Mouse (Mus musculus) ES-E14 (cell line): ENCODE data around the gene Tmem156. TPM values are rescaled to one million over a fixed set of nuclear protein-coding genes. Genes with fewer than 3 reads are reported as not detected.

ENCODE experiments used
- DNase-seq: peaks from one replicate; pipeline ENCODE4 v3.0.0-alpha.2; 2013; ENCODE audit warnings: low read depth, low spot score
- H3K27ac ChIP-seq: 2 replicates; pipeline ENCODE4 v1.5.1; 2012; ENCODE audit warnings: low read depth, mild to moderate bottlenecking, low read length, moderate library complexity, mixed read lengths; ENCODE audit not compliant: poor library complexity, insufficient read depth, severe bottlenecking
- H3K36me3 ChIP-seq: 2 replicates; pipeline ENCODE4 v1.6.1; 2012; ENCODE audit warnings: mild to moderate bottlenecking, low read length, moderate library complexity, mixed read lengths; ENCODE audit not compliant: control insufficient read depth, poor library complexity, insufficient read depth, severe bottlenecking
- H3K4me1 ChIP-seq, 2 experiments: fragments of 150-350 bp in 1 of 2; sonication (generic) in 1 of 2; 2 replicates each; pipeline ENCODE4 v1.6.1; 2012; ENCODE audit warnings: low read length in 2 of 2, mild to moderate bottlenecking in 1 of 2, mixed read lengths in 1 of 2; ENCODE audit not compliant: control insufficient read depth in 2 of 2, insufficient read depth in 2 of 2, poor library complexity in 1 of 2
- H3K4me3 ChIP-seq, 2 experiments: fragments of 150-350 bp in 1 of 2; sonication (generic) in 1 of 2; 2 replicates each; pipeline ENCODE4 v1.5.1; 2012; ENCODE audit warnings: low read length in 2 of 2, low read depth in 1 of 2, mild to moderate bottlenecking in 1 of 2, mixed read lengths in 1 of 2; ENCODE audit not compliant: insufficient read depth in 1 of 2, poor library complexity in 1 of 2, severe bottlenecking in 1 of 2
- H3K9ac ChIP-seq: 2 replicates; pipeline ENCODE4 v1.6.1; 2012; ENCODE audit warnings: low read depth, mild to moderate bottlenecking, low read length, mixed read lengths; ENCODE audit not compliant: poor library complexity, insufficient read depth, severe bottlenecking
- H3K9me3 ChIP-seq: fragments of 150-350 bp; sonication (generic); 2 replicates; pipeline ENCODE4 v1.6.1; 2012; ENCODE audit warnings: low read depth, mild to moderate bottlenecking, low read length; ENCODE audit not compliant: control insufficient read depth, insufficient read depth
- CHD2 ChIP-seq: IDR thresholded peaks from 2 replicates; pipeline ENCODE4 v1.6.1; 2014; ENCODE audit warnings: mild to moderate bottlenecking, low read depth, low read length, inconsistent platforms
- HCFC1 ChIP-seq: IDR thresholded peaks from 2 replicates; pipeline ENCODE4 v1.6.1; 2012; ENCODE audit warnings: low read length, inconsistent platforms, borderline replicate concordance; ENCODE audit not compliant: insufficient read depth
- MAFK ChIP-seq: IDR thresholded peaks from 2 replicates; pipeline ENCODE4 v1.6.1; 2014; ENCODE audit warnings: mild to moderate bottlenecking, low read depth, low read length, inconsistent platforms; ENCODE audit not compliant: insufficient read depth
- ZC3H11A ChIP-seq: IDR thresholded peaks from 2 replicates; pipeline ENCODE4 v1.6.1; 2012; ENCODE audit warnings: low read depth, mild to moderate bottlenecking, inconsistent platforms, low read length, borderline replicate concordance
- ZNF384 ChIP-seq: IDR thresholded peaks from 2 replicates; pipeline ENCODE4 v1.6.1; 2012; ENCODE audit warnings: low read depth, low read length, inconsistent platforms
- in situ Hi-C, 2 experiments: fragments of 600-800 bp; cut with MboI; formaldehyde crosslinking; loops; one replicate each; pipeline ENCODE4 v1.15.1; 2025; ENCODE audit warnings: low sequenced_read_pairs in 2 of 2, inconsistent platforms in 1 of 2; ENCODE audit not compliant: unreplicated experiment in 2 of 2
- total RNA-seq: library from RNA; depleted of rRNA; stranded (reverse); fragments of 300-350 nt; gene quantifications from 2 replicates; pipeline ENCODE4 v1.2.3, GENCODE M21; 2012

Gene Tmem156
- total RNA-seq, 1 experiment, result 0.40 TPM

DNA sequence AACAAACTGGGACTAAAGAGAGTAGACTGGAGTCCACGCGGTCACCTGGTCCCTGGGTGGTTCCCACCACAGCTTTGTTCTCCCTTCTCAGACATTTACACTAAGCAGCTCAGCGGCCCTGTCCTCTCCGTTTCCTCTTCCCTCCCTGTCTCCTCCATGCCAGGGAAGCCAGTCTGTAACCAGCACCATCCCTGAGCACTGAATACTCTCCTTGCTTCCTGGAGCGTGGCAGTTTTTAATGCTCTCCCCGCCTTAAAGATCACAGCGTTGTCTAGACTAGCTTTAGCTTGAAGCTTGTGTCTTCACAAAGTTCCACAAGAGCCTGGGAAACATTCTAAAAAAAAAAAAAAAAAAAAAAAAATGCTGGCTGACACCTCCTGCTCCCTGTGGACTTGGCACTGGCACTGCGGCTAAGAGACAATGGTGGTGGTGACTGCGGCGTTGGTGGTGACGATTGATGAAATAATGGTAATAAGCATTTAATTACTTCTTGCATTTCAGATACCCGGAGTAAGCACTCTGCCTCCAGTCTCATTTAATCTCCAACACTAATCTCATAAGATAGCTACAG lies 44.6 kb downstream of the Tmem156 start:
- no peak overlapping the region for H3K4me3 ChIP-seq
- no peak for DNase-seq
- TF ChIP-seq ZC3H11A, result no peak
- TF ChIP-seq ZNF384, result no peak
- no peak for TF ChIP-seq HCFC1
- no peak for TF ChIP-seq MAFK
- TF ChIP-seq CHD2, result no peak
- H3K27ac ChIP-seq, result no peak overlapping the region
- in situ Hi-C loops, result no loop called here
- peaks cover 0 to 4% of the 10 kb centered on the region in 2 experiments; a peak in 1 of 4 replicates for H3K4me1 ChIP-seq
- no peak overlapping the region for H3K9ac ChIP-seq
- no peaks in the 10 kb centered on the region for H3K9me3 ChIP-seq
- no peaks in the 10 kb centered on the region for H3K36me3 ChIP-seq

DNA sequence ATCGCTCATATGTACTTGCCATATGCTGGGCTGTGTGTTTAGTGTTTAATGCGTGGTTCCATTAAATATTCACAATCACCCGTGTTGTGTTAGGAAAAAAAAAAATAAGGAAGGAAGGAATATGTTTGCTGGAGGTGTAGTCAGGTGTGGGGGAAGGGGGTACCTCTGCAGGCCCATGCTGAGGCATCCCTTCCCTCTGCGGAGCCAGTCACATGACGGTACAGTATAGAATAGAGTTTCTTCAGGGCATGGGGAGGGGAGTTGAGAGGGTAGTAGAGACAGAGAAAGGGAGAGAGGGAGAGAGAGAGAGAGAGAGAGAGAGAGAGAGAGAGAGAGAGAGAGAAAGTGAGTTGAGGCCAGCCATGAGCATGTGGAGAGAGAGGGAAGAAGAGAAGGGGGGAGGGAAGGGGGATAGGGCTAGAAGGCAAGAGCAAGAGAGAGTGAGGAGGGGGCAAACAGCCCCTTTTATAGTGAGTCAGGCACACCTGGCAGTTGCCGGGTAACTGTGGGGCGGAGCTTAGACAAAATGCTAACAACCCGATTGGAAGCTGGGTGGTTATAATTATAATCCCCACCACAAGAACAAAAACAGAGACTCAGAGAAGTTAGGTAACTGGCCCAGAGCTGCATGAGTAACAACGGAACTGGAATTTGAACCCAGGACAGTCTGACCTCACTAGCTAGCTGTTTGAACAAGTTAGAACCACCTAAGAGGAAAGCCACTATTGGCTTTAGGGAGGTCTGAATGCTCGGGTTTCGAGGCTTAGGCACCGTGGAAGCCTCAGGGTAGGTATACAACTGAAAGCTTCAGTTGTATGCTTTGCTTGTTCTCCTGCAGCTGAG lies 45.3 kb downstream of the Tmem156 start:
- no peaks in the 10 kb centered on the region for H3K36me3 ChIP-seq
- H3K27ac ChIP-seq, result no peak overlapping the region
- H3K9ac ChIP-seq, result no peak overlapping the region
- no peaks in the 10 kb centered on the region for H3K9me3 ChIP-seq
- no peak for DNase-seq
- in situ Hi-C loops, result no loop called here
- H3K4me3 ChIP-seq, result no peak overlapping the region
- peaks cover 0 to 4% of the 10 kb centered on the region in 2 experiments; a peak in 1 of 4 replicates for H3K4me1 ChIP-seq
- TF ChIP-seq ZNF384 (peak; percentile 6; the same call in 1 of the 2 replicates), MAFK (no peak)

DNA sequence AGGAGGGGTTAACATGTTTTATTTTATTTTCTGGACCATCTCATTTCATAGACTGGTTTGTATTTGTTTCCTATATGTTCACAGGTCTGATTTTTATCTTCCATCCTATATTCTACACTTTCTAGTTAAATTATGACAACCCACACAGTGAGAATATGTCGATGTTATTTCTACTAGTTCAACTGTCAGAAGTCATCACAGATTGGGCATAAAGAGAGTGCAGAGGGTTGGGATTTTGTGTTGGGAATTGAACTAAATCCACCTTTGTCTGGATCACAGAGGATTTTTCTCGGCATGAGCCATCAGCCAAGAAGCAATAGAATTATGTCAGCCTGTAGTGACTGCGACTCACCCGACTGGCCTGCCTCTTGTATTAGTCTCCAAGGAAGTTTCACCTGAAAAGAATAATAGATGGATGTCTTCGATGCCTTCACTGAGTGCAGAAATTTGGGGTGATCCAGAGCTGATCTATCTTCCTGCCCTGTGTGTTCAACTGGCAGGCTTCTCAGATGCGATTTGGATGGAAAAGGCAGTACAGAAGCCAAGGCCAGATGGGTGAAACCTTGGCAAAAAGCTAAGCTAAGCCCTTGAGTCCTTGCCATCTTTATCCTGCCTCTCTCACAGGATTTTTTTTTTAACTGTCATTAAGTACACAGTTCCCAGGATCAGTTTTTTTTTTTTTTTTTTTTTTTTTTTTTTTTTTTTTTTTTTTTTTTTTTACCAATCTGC lies 46.1 kb downstream of the Tmem156 start:
- Histone ChIP-seq H3K9me3 (no peaks in the 10 kb centered on the region), H3K4me1 (peaks cover 0 to 4% of the 10 kb centered on the region in 2 experiments; a peak in 1 of 4 replicates), H3K36me3 (no peaks in the 10 kb centered on the region), H3K9ac (no peak overlapping the region), H3K4me3 (no peak overlapping the region), H3K27ac (no peak overlapping the region)
- DNase-seq, result no peak
- TF ChIP-seq ZC3H11A, result no peak
- TF ChIP-seq CHD2, result no peak
- TF ChIP-seq ZNF384, result peak; percentile 87
- in situ Hi-C loops, result no loop called here

DNA sequence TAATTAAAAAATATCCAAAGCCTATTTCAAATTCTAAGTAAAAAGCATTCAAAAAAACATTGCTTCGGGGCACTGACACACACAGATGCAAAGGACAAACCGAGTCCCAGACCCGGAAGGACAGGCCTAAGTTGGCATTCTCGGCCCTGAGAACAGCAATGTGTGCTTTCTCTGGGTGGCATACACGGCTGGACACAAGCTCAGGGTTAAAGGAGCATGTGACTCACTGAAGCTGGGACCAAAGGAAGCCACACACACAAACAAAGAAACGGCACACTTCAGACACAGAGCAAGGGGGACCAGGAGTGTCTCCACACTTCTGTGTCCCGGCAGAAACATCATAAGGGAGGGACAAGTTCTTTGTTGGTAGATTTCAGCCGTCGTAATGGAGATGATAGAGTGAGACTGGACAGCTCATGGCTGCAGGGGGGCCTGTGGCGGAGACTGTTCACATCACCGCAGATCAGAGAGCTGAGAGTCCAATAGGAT lies 48.5 kb downstream of the Tmem156 start:
- H3K9me3 ChIP-seq, result no peaks in the 10 kb centered on the region
- no peak overlapping the region for H3K27ac ChIP-seq
- no peak for DNase-seq
- no peak overlapping the region for H3K9ac ChIP-seq
- H3K36me3 ChIP-seq, result no peaks in the 10 kb centered on the region
- TF ChIP-seq MAFK, result no peak
- TF ChIP-seq ZC3H11A, result no peak
- TF ChIP-seq HCFC1, result no peak
- no peak for TF ChIP-seq CHD2
- no peak for TF ChIP-seq ZNF384
- no peak overlapping the region for H3K4me3 ChIP-seq
- H3K4me1 ChIP-seq, result peaks cover 0 to 4% of the 10 kb centered on the region in 2 experiments; a peak in 1 of 4 replicates
- in situ Hi-C loops, result no loop called here
